Mouse (Mus musculus) T-helper 1 cell (primary cell): ENCODE results near the gene Olfr1350.
"Not testable (repeated sequence)": the region's sequence is repeated elsewhere in the genome, so short reads cannot be mapped to it uniquely, and the experiment has no call there.

Source experiments
- in situ Hi-C: fragments of 300-600 bp; cut with MboI, MseI; formaldehyde crosslinking; loops from one replicate; pipeline ENCODE4 v1.15.1; 2025; ENCODE audit warnings: high pct_unique_total_duplicates

Gene Olfr1350

DNA sequence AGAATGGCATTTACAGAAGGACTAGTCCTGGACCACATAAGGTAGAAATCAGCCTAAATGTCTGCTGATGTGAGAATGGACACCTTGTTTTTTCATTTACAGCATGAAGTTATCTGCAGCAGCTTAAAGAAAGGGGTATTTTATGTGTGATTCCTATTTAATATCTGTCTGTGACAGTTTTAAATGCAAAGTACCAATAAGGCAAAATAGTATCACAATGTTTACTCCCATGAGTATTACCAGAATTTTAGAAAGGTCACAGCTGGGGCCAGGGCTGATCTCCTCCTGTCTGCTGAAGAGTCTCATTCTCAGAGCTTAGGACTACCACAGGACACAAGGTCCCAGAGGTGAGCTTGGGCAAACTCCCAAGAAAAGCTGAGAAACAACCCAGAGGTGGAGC, at the start of gene Olfr1350:
Olfr1350 (plus strand) TSS at position 301 of the 400 bp plus-strand sequence.
- in situ Hi-C loops = no loop called here

DNA sequence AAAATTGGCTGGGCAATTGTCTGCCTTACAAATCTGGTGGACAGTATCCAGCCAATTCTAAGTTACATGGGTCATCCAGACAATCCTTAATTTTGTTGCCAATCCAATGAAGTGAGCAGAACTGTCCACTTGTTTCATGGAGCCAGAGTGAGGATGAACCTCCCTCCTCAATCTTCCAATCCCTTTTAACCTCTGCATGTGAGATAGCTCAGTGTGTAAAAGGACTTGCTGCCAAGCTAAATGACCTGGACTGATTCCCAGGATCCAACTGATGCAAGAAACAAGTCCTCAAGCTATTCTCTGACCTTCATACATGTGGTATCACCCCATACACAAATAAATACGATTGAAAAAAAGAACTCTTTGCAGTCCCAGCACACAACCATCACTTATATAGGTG, 43.0 kb upstream of the Olfr1350 start:
- in situ Hi-C loops = loop anchor here (5.0 kb wide), 1 partner anchor 179 kb away; the partner anchor contains the start of gene Gm3854

DNA sequence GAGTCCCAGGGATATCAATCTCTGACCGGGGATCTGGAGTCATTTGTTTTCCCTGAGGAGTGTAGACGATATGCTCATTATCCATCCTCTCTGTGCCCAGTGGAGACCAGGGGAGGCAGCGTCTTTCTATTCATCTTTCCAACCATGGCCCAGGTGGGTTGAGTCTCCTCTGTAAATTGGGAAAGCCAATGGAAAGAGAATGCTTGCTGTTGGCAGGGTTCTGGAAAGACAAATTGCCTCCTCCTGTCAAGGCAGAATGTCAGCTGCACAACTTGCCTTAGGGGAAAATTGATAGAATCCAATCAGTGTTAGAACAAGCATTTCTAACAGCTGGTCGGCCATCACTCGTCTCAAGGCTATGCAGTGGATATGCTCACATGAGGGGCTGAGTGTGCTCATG, 41.8 kb upstream of the Olfr1350 start, which contains the start of gene Olfr1349:
Olfr1349 (minus strand) TSS at position 101 of the 400 bp plus-strand sequence.
- in situ Hi-C loops = loop anchor here (5.0 kb wide), 1 partner anchor 181 kb away; the partner anchor contains the start of gene Gm3854

DNA sequence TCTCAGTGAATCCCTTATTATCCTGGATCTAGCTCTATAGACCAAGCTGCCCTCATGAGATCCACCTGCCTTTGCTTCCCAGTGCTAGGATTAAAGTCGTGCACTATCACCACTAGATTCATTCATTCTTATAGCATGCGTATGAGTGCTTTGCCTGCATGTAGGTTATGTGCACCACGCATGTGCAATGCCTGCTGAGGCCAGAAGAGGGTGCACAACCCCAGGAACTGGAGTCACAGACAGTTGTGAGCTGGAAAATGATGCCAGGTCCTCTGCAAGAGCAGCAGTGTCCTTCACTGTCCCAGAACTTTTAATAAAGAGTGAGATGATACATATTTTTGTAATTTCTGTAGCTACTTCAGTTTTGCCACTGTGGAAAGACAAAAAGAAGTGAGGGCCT, 39.6 kb upstream of the Olfr1350 start:
- in situ Hi-C loops = no loop called here

DNA sequence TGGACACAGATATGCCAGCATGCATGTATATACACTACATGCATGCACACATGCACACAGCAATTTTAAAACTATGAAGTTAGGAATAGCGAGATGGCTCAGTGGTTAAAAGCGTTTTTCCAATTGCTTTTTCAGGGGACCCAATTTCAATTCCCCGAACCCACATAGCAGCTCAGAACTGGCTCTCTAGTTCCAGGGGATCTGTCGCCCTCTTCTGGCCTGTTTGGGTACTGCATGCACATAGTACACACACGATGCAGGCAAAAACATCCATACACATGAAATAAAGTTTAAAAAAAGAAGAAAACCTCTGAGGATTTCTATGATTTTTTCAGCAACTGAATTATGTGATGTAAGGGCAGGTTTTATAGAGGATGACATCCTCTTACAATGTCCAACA, 38.5 kb upstream of the Olfr1350 start:
- in situ Hi-C loops = no loop called here

DNA sequence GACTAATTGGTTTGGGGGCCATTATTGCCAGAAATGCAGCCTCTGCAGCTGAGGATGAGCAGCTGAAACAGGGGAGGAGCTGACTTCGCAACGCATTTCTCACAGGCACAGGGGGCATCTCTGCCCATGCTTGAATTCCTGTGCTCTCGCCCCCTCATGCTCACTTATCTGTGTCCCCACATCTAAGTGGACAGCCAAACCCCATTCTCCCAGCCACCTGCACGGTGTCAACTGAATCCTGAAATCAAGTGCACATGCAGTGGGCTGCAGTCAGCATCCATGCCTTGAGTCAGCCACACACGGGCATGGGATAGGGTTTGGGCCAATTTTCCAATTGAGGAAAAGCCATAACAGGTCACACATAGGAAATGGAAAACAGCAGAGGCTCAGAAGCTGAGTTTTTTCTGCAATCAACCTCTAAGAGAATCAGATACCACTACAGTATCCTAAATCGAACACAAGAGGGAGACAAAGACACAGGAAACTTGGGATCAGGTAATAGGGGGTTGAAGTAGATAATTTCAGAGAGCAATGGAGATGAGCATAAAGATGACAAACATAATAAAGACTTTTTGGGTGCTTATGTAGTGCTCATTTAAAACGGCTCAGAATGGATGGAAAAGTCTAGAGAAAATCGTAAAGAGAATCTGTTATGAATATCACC, 21.6 kb downstream of the Olfr1350 start:
- in situ Hi-C loops = no loop called here

DNA sequence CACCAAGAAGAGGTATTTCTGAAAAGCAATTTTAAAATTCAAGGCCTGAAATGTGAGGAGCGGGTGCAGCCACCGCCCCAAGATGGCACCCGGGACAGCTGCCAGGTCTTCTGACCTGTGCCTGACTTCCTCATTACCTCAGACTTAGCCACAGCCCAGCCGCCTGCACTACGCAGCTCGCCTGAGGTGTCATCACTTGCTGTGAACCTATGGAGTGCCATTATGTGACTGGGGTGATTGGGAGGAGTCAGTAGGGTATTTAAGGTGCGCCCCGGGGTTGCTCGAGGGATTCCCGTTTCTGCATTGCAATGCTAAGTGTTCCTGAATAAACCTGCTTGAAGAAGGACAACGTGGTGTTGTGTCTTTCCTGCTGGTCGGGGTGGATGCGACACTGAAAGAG, 24.1 kb downstream of the Olfr1350 start:
- in situ Hi-C loops = not testable (repeated sequence)

DNA sequence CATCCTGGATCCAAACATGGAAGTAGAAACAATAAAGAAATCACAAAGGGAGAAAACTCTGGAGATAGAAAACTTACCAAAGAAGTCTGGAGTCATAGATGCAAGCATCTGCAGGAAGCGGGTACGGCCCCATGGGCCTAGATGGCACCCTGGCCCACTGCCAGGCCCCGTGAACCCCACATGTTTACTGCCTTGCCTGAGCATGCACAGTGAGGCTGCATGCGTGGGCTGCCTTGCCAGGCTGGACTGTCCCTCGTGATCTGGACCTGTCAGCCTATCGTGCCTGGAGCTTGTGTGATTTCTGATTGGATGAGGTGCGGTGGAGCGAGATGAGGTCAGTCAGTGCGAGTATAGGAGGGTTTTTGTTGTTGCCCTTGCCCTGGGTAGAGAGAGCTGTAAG, 38.7 kb downstream of the Olfr1350 start:
- in situ Hi-C loops = no loop called here
